Mouse (Mus musculus) CH12.LX (cell line): Measurements from ENCODE around the gene Rtn1. TPM values are rescaled to one million over a fixed set of nuclear protein-coding genes. Genes with fewer than 3 reads are reported as not detected.

Source experiments
- DNase-seq: peaks from one replicate; pipeline ENCODE4 v3.0.0-alpha.2; 2013; ENCODE audit errors: extremely low read depth
- H3K27ac ChIP-seq: 2 replicates; pipeline ENCODE4 v1.5.1; 2012; ENCODE audit warnings: low read depth, mild to moderate bottlenecking, control low read depth, moderate library complexity; ENCODE audit not compliant: insufficient read depth
- H3K27me3 ChIP-seq: replicated peaks from 2 replicates; pipeline ENCODE3; 2012; ENCODE audit warnings: inconsistent platforms
- H3K36me3 ChIP-seq, 2 experiments: replicated peaks in 1 of 2; 2 replicates each; pipeline versions ENCODE3 to v1.6.1; 2012; ENCODE audit warnings: inconsistent platforms in 1 of 2, low read length in 1 of 2, mild to moderate bottlenecking in 1 of 2, mixed read lengths in 1 of 2, moderate library complexity in 1 of 2; ENCODE audit not compliant: control insufficient read depth in 1 of 2, insufficient read depth in 1 of 2
- H3K4me1 ChIP-seq, 2 experiments: 2 replicates each; pipeline ENCODE4 v1.6.1; 2012; ENCODE audit warnings: inconsistent platforms in 1 of 2, moderate library complexity in 1 of 2; ENCODE audit not compliant: insufficient read depth in 2 of 2, control insufficient read depth in 1 of 2
- H3K4me2 ChIP-seq: 2 replicates; pipeline ENCODE4 v1.6.1; 2012; ENCODE audit warnings: low read depth, mild to moderate bottlenecking, control low read depth; ENCODE audit not compliant: poor library complexity, insufficient read depth, severe bottlenecking
- H3K4me3 ChIP-seq, 3 experiments: fragments of 150-350 bp in 1 of 3; sonication (generic) in 1 of 3; replicated peaks in 1 of 3; 2 replicates each; pipeline versions ENCODE3 to v1.5.1; 2011 to 2012; ENCODE audit warnings: low read depth in 2 of 3, low read length in 2 of 3, mild to moderate bottlenecking in 2 of 3, moderate library complexity in 2 of 3, control low read depth in 1 of 3, improper control_type of control experiment in 1 of 3, inconsistent platforms in 1 of 3, mixed read lengths in 1 of 3; ENCODE audit not compliant: poor library complexity in 1 of 3
- H3K79me2 ChIP-seq: replicated peaks from 2 replicates; pipeline ENCODE4 v1.6.1; 2012; ENCODE audit warnings: mild to moderate bottlenecking, moderate library complexity; ENCODE audit not compliant: control insufficient read depth, poor library complexity, insufficient read depth, severe bottlenecking; ENCODE audit errors: extremely low read depth
- H3K9ac ChIP-seq: 2 replicates; pipeline ENCODE4 v1.6.1; 2012; ENCODE audit warnings: low read depth, mild to moderate bottlenecking, control low read depth, moderate library complexity; ENCODE audit not compliant: insufficient read depth
- H3K9me3 ChIP-seq: replicated peaks from 2 replicates; pipeline ENCODE3; 2012; ENCODE audit warnings: low read length, inconsistent platforms, mixed read lengths
- CHD1 ChIP-seq: IDR thresholded peaks from 2 replicates; pipeline ENCODE4 v1.6.1; 2012; ENCODE audit warnings: low read depth, low read length, improper control_type of control experiment, inconsistent platforms
- CHD2 ChIP-seq: IDR thresholded peaks from 2 replicates; pipeline ENCODE4 v1.6.1; 2011; ENCODE audit warnings: low read length, improper control_type of control experiment
- E2F4 ChIP-seq: IDR thresholded peaks from 2 replicates; pipeline ENCODE4 v1.6.1; 2011; ENCODE audit warnings: low read depth, low read length, improper control_type of control experiment; ENCODE audit not compliant: insufficient replicate concordance
- ELF1 ChIP-seq: IDR thresholded peaks from 2 replicates; pipeline ENCODE4 v1.6.1; 2014; ENCODE audit warnings: low read depth, mild to moderate bottlenecking, inconsistent platforms, low read length, improper control_type of control experiment
- EP300 ChIP-seq: IDR thresholded peaks from 2 replicates; pipeline ENCODE4 v1.6.1; 2011; ENCODE audit warnings: low read length, improper control_type of control experiment
- ETS1 ChIP-seq: conservative IDR thresholded peaks from 2 replicates; pipeline ENCODE4 v1.6.1; 2012; ENCODE audit warnings: low read depth, mild to moderate bottlenecking, inconsistent platforms, low read length, improper control_type of control experiment, moderate library complexity
- GABPA ChIP-seq: IDR thresholded peaks from 2 replicates; pipeline ENCODE4 v1.6.1; 2012; ENCODE audit warnings: low read depth, low read length, improper control_type of control experiment, inconsistent platforms; ENCODE audit not compliant: insufficient replicate concordance
- HCFC1 ChIP-seq: IDR thresholded peaks from 2 replicates; pipeline ENCODE4 v1.6.1; 2012; ENCODE audit warnings: low read depth, mild to moderate bottlenecking, inconsistent platforms, low read length, improper control_type of control experiment
- IRF4 ChIP-seq: IDR thresholded peaks from 2 replicates; pipeline ENCODE4 v1.6.1; 2014; ENCODE audit warnings: low read depth, mild to moderate bottlenecking, inconsistent platforms, low read length, improper control_type of control experiment
- KAT2A ChIP-seq: IDR thresholded peaks from 2 replicates; pipeline ENCODE4 v1.6.1; 2012; ENCODE audit warnings: low read length, improper control_type of control experiment, inconsistent platforms; ENCODE audit not compliant: insufficient replicate concordance
- MAX ChIP-seq: IDR thresholded peaks from 2 replicates; pipeline ENCODE4 v1.6.1; 2011; ENCODE audit warnings: low read length, improper control_type of control experiment
- MEF2A ChIP-seq: IDR thresholded peaks from 2 replicates; pipeline ENCODE4 v1.6.1; 2014; ENCODE audit warnings: low read depth, mild to moderate bottlenecking, inconsistent platforms, low read length, improper control_type of control experiment, borderline replicate concordance
- MXI1 ChIP-seq: IDR thresholded peaks from 2 replicates; pipeline ENCODE4 v1.6.1; 2011; ENCODE audit warnings: mild to moderate bottlenecking, low read depth, low read length, improper control_type of control experiment
- MYC ChIP-seq: IDR thresholded peaks from 2 replicates; pipeline ENCODE4 v1.6.1; 2011; ENCODE audit warnings: low read depth, mild to moderate bottlenecking, improper control_type of control experiment, low read length
- NELFE ChIP-seq: IDR thresholded peaks from 2 replicates; pipeline ENCODE4 v1.6.1; 2011; ENCODE audit warnings: low read depth, low read length, improper control_type of control experiment
- PAX5 ChIP-seq: IDR thresholded peaks from 2 replicates; pipeline ENCODE4 v1.6.1; 2012; ENCODE audit warnings: low read length, inconsistent platforms, mixed read lengths
- POLR2A ChIP-seq: IDR thresholded peaks from 2 replicates; pipeline ENCODE4 v1.6.1; 2011; ENCODE audit warnings: low read depth, mild to moderate bottlenecking, improper control_type of control experiment, low read length
- POLR2AphosphoS2 ChIP-seq: IDR thresholded peaks from 2 replicates; pipeline ENCODE4 v1.6.1; 2011; ENCODE audit warnings: low read depth, low read length, improper control_type of control experiment
- RAD21 ChIP-seq: IDR thresholded peaks from 2 replicates; pipeline ENCODE4 v1.6.1; 2011; ENCODE audit warnings: low read depth, mild to moderate bottlenecking, low read length, improper control_type of control experiment, moderate library complexity
- RCOR1 ChIP-seq: conservative IDR thresholded peaks from 2 replicates; pipeline ENCODE4 v1.6.1; 2012; ENCODE audit warnings: low read depth, mild to moderate bottlenecking, inconsistent platforms, low read length, improper control_type of control experiment
- SIN3A ChIP-seq: IDR thresholded peaks from 2 replicates; pipeline ENCODE4 v1.6.1; 2012; ENCODE audit warnings: low read length, improper control_type of control experiment, inconsistent platforms
- TBP ChIP-seq: conservative IDR thresholded peaks from 2 replicates; pipeline ENCODE4 v1.6.1; 2011; ENCODE audit warnings: low read depth, low read length, improper control_type of control experiment
- UBTF ChIP-seq: IDR thresholded peaks from 2 replicates; pipeline ENCODE4 v1.6.1; 2012; ENCODE audit warnings: low read depth, mild to moderate bottlenecking, inconsistent platforms, low read length, improper control_type of control experiment, moderate library complexity
- USF1 ChIP-seq: IDR thresholded peaks from 2 replicates; pipeline ENCODE4 v1.6.1; 2014; ENCODE audit warnings: low read depth, mild to moderate bottlenecking, inconsistent platforms, low read length, improper control_type of control experiment
- ZC3H11A ChIP-seq: IDR thresholded peaks from 2 replicates; pipeline ENCODE4 v1.6.1; 2012; ENCODE audit warnings: low read depth, mild to moderate bottlenecking, inconsistent platforms, low read length, improper control_type of control experiment
- ZKSCAN1 ChIP-seq: IDR thresholded peaks from 2 replicates; pipeline ENCODE4 v1.6.1; 2012; ENCODE audit warnings: low read depth, inconsistent platforms, low read length, improper control_type of control experiment, borderline replicate concordance
- dilution Hi-C: fragments of 300-500 bp; cut with MboI; formaldehyde crosslinking; loops from 2 replicates; pipeline ENCODE4 v1.14.3; 2020; ENCODE audit warnings: low sequenced_read_pairs; ENCODE audit not compliant: extremely low pct_unique_long_range_greater_than_20kb, extremely low pct_ligation_motif_present
- in situ Hi-C: fragments of 300-500 bp; cut with MboI; formaldehyde crosslinking; loops from 3 replicates; pipeline ENCODE4 v1.14.3; 2019; ENCODE audit warnings: low sequenced_read_pairs, low pct_ligation_motif_present, low pct_unique_long_range_greater_than_20kb, mixed read lengths
- polyA plus RNA-seq: library from polyadenylated mRNA; unstranded; fragments of >175 nt; gene quantifications from 2 replicates; pipeline ENCODE4 v1.2.1, GENCODE M21; 2012; ENCODE audit warnings: low read depth; ENCODE audit not compliant: insufficient read length
- total RNA-seq, 2 experiments: library from RNA; depleted of rRNA; stranded (reverse); fragments of 300-350 nt in 1 of 2; fragments of >200 nt in 1 of 2; gene quantifications; 2 replicates each; pipeline ENCODE4 v1.2.3; 2012 to 2014

Gene Rtn1
- total and polyA plus RNA-seq, 3 experiments: 0.08 to 0.17 TPM; not detected in 1

DNA sequence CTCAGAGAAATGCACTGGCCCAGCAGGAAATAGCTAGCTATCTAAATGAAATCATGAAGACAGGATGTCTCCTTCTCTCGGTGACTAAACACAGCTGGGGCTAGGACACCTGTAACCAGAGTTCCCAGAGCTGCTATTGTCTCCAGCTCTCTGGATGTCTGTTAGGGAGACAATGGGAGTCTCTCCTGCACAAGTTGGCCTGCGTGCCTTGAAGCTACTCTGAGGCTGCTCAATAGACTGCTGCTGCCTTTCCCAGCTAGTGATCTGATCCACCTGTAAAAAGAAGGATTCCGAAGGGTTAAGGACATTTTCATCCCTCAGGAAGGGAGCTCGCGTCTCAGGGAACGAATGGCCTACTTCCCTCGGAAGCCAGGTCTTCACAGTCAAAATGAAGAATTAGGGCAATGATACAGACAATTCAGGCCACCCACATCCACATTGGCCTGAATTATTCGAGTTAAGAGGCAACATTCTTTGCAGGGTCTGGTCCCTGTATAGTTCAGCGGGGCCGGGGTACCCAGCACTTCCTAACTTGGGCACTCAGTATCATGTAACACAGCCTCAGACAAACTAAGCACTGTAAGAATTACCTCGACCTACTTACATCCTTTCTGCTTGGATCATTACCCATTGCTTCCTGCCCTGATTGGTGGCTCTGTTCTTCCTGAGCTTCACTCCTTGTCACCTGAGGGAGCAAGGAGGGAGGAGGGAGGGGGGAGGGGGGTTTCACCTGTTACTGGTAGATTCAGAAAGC, 51.0 kb downstream of the Rtn1 start:
- H3K4me3 ChIP-seq: no peak overlapping the region
- peaks cover 24 to 50% of the 10 kb centered on the region in 2 experiments for H3K4me1 ChIP-seq
- no peak overlapping the region for H3K9ac ChIP-seq
- dilution Hi-C loops: no loop called here
- H3K27me3 ChIP-seq: no peaks in the 10 kb centered on the region
- no peaks in the 10 kb centered on the region for H3K79me2 ChIP-seq
- no peak overlapping the region for H3K27ac ChIP-seq
- no peak overlapping the region for H3K4me2 ChIP-seq
- DNase-seq: no peak
- H3K9me3 ChIP-seq: no peaks in the 10 kb centered on the region
- TF ChIP-seq IRF4 (no peak), MEF2A (no peak), ZKSCAN1 (no peak), USF1 (no peak), MAX (no peak), E2F4 (no peak), NELFE (no peak), RAD21 (no peak), KAT2A (no peak), CHD2 (no peak), POLR2A (no peak), POLR2AphosphoS2 (no peak), TBP (no peak)
- TF ChIP-seq, all 38 proteins: peak for 0
- in situ Hi-C loops: no loop called here
- no peaks in the 10 kb centered on the region for H3K36me3 ChIP-seq

- H3K4me3 ChIP-seq: no peak overlapping the region
- in situ Hi-C loops: no loop called here
- no peaks in the 10 kb centered on the region for H3K9me3 ChIP-seq
- TF ChIP-seq SIN3A (no peak), USF1 (no peak), ELF1 (no peak), ZC3H11A (no peak), MXI1 (no peak), ETS1 (no peak), CHD1 (no peak), MYC (no peak), EP300 (no peak), PAX5 (no peak), UBTF (no peak), HCFC1 (no peak), RAD21 (no peak), KAT2A (no peak), RCOR1 (no peak), GABPA (no peak)
- TF ChIP-seq, all 38 proteins: peak for 0
- dilution Hi-C loops: no loop called here
- H3K79me2 ChIP-seq: no peaks in the 10 kb centered on the region
- H3K4me1 ChIP-seq: peaks cover 9 to 19% of the 10 kb centered on the region in 2 experiments
- no peak overlapping the region for H3K27ac ChIP-seq
- H3K4me2 ChIP-seq: no peak overlapping the region
- no peak overlapping the region for H3K9ac ChIP-seq
- H3K36me3 ChIP-seq: no peaks in the 10 kb centered on the region
- H3K27me3 ChIP-seq: no peaks in the 10 kb centered on the region
- no peak for DNase-seq
Measured at GRCm38 (mm10) chr12:72354241-72354640, 54.6 kb downstream of the Rtn1 start.
